Mouse (Mus musculus) cerebellum, adult 2 months (tissue): ENCODE measurements around the gene Rfwd3. TPM values are rescaled to one million over a fixed set of nuclear protein-coding genes. Genes with fewer than 3 reads are reported as not detected.
A peak's percentile ranks its signal among the peaks of the same experiment; 100 is the strongest.
"Not testable (repeated sequence)": the region's sequence is repeated elsewhere in the genome, so short reads cannot be mapped to it uniquely, and the experiment has no call there.

ENCODE experiments used
- DNase-seq, 2 experiments: peaks; one replicate each; pipeline ENCODE4 v3.0.0; 2021
- H3K27ac ChIP-seq: fragments of 200-500 bp; 2 replicates; pipeline ENCODE4 v1.5.1; 2012; ENCODE audit warnings: low read length, control low read depth, inconsistent platforms; ENCODE audit not compliant: insufficient read depth
- H3K27me3 ChIP-seq: fragments of 200-500 bp; 2 replicates; pipeline ENCODE4 v1.6.1; 2012; ENCODE audit warnings: inconsistent platforms, mild to moderate bottlenecking, low read length, moderate library complexity; ENCODE audit not compliant: control insufficient read depth, insufficient read depth
- H3K4me1 ChIP-seq: fragments of 200-500 bp; 2 replicates; pipeline ENCODE4 v1.6.1; 2011; ENCODE audit warnings: low read length; ENCODE audit not compliant: control insufficient read depth, insufficient read depth
- H3K4me3 ChIP-seq: fragments of 200-500 bp; replicated peaks from 2 replicates; pipeline ENCODE3; 2011; ENCODE audit warnings: mild to moderate bottlenecking, low read depth, low read length, control low read depth; ENCODE audit not compliant: insufficient read depth
- CTCF ChIP-seq: fragments of 200-500 bp; IDR thresholded peaks from 2 replicates; pipeline ENCODE4 v1.5.1; 2011; ENCODE audit warnings: low read depth, mild to moderate bottlenecking, control low read depth, low read length, moderate library complexity, borderline replicate concordance; ENCODE audit not compliant: insufficient read depth
- POLR2A ChIP-seq: fragments of 200-500 bp; IDR thresholded peaks from 2 replicates; pipeline ENCODE4 v1.6.1; 2011; ENCODE audit warnings: low read length, control low read depth, borderline replicate concordance; ENCODE audit not compliant: insufficient read depth
- whole genome bisulfite sequencing: fragments of 180-500 bp; shearing (Covaris S2); methylation state at CpG from one replicate; pipeline ENCODE4 v1.1.7; 2018; 5-methylcytosine and 5-hydroxymethylcytosine counted together
- polyA plus RNA-seq: library from polyadenylated mRNA; depleted of rRNA; stranded (reverse); fragments of >200 nt; gene quantifications from 2 replicates; pipeline ENCODE4 v1.2.3, GENCODE M21; 2012

Rfwd3 gene
- polyA plus RNA-seq, 1 experiment = 20.3 TPM

DNA sequence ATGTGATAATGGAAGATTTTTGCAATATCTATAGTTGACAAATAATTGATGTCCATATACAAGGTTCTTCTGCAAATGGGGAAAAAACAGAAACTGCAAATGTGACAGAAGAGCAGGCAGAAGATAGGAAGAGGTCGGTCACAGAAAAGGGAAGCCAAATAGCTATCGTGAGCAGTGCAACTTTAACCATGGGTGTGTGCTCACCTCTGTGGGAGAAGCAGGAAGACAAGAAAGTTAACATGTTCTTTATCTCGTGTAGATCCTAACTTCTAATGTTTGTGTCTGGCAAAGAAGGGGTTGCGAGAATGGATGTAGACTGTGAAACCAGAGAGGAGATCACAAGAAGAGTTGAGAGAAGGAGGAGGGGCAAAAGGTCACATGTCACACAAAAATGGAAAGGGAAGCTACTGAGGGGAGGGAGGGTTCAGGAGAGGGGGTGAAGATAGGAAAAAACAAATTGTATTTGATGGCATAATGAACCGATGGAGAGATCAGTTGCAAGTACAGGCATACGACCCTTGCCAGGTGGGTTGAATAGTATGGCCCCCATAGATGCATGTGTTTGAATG, 25.3 kb upstream of the Rfwd3 start:
- no peak for DNase-seq
- Histone ChIP-seq H3K27ac (no peak overlapping the region), H3K4me3 (no peak overlapping the region), H3K4me1 (no peaks in the 10 kb centered on the region), H3K27me3 (no peaks in the 10 kb centered on the region)
- 91% methylated on average over 6 of the region's 6 CpGs for WGBS
- no peak for TF ChIP-seq CTCF
- no peak for TF ChIP-seq POLR2A

DNA sequence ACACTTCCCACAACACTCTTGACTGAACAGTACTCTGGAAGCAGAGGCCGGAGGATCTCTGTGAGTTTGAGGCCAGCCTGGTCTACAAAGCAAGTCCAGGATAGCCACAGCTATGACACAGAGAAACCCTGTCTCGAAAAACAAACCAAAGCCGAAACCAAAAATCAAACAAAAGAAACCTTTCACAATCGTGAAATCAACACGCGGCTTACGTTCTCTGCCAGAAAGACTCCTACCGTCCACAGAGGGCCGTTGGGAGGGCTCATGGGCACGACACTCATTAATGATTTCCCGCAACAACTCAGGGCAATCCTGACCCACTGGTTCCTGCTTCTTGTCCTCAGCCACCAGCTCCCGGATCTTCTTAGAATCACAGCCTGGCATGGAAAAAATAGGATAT, 14.7 kb upstream of the Rfwd3 start:
- no peak for TF ChIP-seq CTCF
- no peak for TF ChIP-seq POLR2A
- Histone ChIP-seq H3K27me3 (no peaks in the 10 kb centered on the region), H3K4me3 (no peak overlapping the region), H3K4me1 (no peaks in the 10 kb centered on the region), H3K27ac (no peak overlapping the region)
- DNase-seq = no peak
- 79% methylated on average over 12 of the region's 12 CpGs for WGBS

DNA sequence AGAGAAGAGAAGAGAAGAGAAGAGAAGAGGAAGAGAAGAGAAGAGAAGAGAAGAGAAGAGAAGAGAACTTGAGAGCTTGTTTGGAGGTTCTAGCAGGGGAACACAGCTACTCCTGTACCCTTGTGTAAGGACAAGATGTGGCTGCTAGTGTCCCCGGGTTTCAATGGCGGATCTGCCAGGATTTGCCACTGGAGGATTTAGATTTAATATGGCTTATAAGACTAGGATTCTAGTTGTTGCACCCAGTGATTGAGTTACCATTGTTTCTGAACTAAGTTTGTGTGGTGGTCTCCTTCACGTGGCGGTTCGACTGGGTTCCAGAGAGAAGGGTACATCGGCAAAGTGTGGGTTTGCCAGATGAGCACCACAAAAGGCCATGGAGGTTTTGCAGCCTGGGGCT, 13.9 kb upstream of the Rfwd3 start:
- DNase-seq = not testable (repeated sequence)
- WGBS = 94% methylated on average over 6 of the region's 6 CpGs

DNA sequence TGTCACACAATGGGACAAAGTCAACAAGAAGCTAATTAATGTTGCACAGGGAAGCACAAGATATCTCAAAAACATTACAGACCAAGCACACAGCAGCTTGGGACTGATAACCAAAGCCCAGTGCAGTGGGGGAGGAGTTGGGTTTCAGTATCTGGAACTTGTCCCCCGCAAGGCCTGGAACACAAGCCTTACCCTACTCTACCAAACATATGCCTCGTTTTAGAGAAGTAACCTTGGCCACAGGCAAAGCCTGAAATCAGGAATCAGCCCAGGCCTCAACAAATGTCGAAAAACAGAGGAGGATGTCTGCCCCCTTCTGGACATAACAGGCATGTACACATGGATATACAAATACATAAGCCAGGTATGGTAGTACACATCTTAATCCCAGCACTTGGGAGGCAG, 12.7 kb upstream of the Rfwd3 start:
- no peak for DNase-seq
- TF ChIP-seq POLR2A = no peak
- 0 out of 2 replicates have a peak, but pooled peaks have one; percentile 13 for TF ChIP-seq CTCF
- Histone ChIP-seq H3K27ac (no peak overlapping the region), H3K4me1 (no peaks in the 10 kb centered on the region), H3K27me3 (no peaks in the 10 kb centered on the region), H3K4me3 (no peak overlapping the region)
- 64% methylated on average over 3 of the region's 3 CpGs for WGBS

More for the DNA sequence above, 13.9 kb upstream of the Rfwd3 start:
- H3K27me3 ChIP-seq, H3K27ac ChIP-seq, H3K4me3 ChIP-seq, H3K4me1 ChIP-seq: not testable (repeated sequence)

DNA sequence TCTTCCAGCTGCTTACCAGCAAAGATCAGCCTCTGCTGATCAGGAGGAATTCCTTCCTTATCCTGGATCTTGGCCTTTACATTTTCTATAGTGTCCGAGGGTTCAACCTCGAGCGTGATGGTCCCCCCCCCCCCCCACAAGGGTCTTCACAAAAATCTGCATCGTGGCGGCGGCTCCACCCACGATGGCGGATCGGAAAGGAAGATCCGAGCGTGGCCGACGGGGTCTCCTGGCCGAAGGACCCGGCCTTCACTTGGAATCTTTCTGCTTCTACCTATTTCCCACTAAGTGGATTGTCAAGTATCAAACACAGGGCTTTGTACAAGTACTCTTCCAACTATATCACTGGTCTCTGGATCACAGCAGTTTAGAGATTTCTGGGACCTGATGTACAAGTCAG, 10.0 kb upstream of the Rfwd3 start:
- H3K4me3 ChIP-seq, H3K4me1 ChIP-seq, H3K27me3 ChIP-seq, DNase-seq, H3K27ac ChIP-seq: not testable (repeated sequence)
- 93% methylated on average over 15 of the region's 15 CpGs for WGBS

DNA sequence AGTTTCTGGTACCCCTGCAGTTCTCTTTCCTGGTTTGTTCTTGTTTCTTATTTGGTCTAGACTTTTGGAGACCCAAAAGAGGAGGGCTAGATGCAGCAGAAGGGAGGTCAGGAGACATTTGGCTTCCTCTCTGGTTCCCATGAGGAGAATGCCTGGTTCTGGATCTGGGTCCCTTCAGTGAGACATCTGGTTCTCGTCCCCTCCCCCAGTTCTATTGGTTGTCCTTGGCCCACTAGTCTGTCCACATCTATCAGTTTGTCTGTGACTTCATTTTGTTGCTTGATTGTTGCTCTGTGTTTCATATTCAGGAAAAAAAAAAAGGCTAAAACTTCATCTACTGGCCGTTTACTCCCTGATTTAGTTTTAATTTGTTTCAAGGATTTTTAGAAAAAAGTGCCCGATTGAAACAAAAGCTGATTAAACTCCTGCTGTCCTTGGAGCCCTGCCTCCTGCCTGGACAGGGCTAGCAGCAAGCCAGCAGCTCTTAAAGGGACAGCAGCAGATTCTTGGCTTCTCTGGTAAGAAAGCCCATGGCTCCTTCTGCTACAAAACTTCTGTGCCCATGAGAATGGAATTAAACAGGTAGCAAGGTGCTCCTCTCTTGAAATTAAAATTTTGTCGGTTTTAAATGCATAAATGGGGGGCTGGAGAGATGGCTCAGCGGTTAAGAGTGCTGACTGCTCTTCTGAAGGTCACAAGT, 5.2 kb upstream of the Rfwd3 start:
- H3K4me3 ChIP-seq = no peak overlapping the region
- no peaks in the 10 kb centered on the region for H3K4me1 ChIP-seq
- no peak for TF ChIP-seq CTCF
- no peak for TF ChIP-seq POLR2A
- DNase-seq = peak in 1 of 2 experiments; percentile 21
- no peak overlapping the region for H3K27ac ChIP-seq
- WGBS = 22% methylated on average over 5 of the region's 5 CpGs
- no peaks in the 10 kb centered on the region for H3K27me3 ChIP-seq

DNA sequence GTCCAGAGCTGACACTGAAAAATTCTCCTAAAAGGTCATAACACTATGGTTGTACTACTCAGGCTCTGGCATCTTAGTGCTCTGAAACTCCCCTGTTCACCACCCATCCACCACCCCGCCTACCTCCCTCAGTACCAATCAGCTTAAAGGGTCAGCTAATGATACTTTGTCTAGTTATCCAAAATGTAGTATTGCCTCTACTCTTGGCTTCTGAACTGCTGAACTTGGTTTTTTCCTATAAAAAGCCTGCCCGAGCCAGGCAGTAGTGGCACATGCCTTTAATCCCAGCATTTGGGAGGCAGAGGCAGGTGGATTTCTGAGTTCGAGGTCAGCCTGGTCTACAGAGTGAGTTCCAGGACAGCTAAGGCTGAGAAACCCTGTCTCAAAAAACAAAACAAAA, 4.3 kb upstream of the Rfwd3 start:
- no peak for DNase-seq
- H3K4me1 ChIP-seq = no peaks in the 10 kb centered on the region
- TF ChIP-seq POLR2A (no peak), CTCF (no peak)
- whole genome bisulfite sequencing = 92% methylated on average over 3 of the region's 3 CpGs
- H3K27me3 ChIP-seq = no peaks in the 10 kb centered on the region
- no peak overlapping the region for H3K4me3 ChIP-seq
- no peak overlapping the region for H3K27ac ChIP-seq

DNA sequence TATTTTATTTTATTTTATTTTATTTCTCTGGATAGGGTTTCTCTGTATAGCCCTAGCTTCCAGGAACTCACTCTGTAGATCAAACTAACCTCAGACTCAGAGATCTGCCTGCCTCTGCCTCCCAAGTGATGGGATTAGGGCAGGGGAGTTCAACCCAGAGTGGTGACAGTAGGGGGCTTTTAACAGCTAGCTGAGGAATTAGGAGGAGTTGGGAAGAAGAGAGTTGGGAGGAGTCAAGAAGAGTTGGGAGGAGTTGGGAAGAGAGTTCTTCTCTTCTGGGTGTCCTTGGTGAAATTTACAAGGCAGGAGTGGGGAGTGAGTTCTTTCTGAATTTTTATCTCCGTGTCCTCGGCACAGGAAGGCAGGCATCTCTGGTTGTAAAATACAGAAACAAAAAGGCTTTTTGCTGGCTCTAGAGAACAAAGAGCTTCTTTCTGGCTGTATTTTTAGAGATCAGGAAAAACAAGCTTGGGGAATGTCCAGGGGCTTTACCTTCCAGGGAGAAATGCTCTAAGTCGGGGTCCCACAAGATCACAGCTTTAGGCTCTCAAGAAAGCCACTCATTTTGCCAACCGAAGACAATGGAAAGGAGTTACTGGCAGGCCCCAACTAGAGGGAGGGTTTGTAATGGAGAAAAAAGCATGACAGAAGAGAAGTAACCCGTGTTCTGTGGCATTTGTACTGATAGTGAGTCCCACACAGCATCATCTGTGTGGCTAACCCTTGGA, 3.2 kb upstream of the Rfwd3 start:
- not testable (repeated sequence) for H3K4me1 ChIP-seq, H3K4me3 ChIP-seq, H3K27ac ChIP-seq, H3K27me3 ChIP-seq, DNase-seq
- WGBS = 80% methylated on average over 5 of the region's 5 CpGs
